Mouse (Mus musculus): ENCODE measurements around the gene Hist1h2ad. TPM values are rescaled to one million over a fixed set of nuclear protein-coding genes. Genes with fewer than 3 reads are reported as not detected.

The Hist1h2ad gene
- polyA plus RNA-seq, 1 experiment from 2014 or later, result 4.1 TPM

- no peak overlapping the region for H3K4me3 ChIP-seq (replicated peaks)
- peaks cover 57% of the 10 kb centered on the region for H3K4me1 ChIP-seq (replicated peaks)
- 73% methylated on average over 7 of the region's 7 CpGs for WGBS (ENCODE audit: insufficient replicate concordance)
- no peaks in the 10 kb centered on the region for H3K27me3 ChIP-seq
- H3K4me2 ChIP-seq, result no peak overlapping the region
- H3K36me3 ChIP-seq (replicated peaks), result no peaks in the 10 kb centered on the region
- H3K9me3 ChIP-seq (replicated peaks), result no peaks in the 10 kb centered on the region
- H3K27ac ChIP-seq (replicated peaks), result peak overlapping the region; percentile 84
- H3K9ac ChIP-seq, result peak overlapping the region; percentile 35; the same call in 1 of the 2 replicates
- ATAC-seq (ENCODE audit: insufficient read depth), result no peak
These were observed 18.4 kb downstream of the Hist1h2ad start for GRCm38 (mm10) chr13:23592614-23593013.

DNA sequence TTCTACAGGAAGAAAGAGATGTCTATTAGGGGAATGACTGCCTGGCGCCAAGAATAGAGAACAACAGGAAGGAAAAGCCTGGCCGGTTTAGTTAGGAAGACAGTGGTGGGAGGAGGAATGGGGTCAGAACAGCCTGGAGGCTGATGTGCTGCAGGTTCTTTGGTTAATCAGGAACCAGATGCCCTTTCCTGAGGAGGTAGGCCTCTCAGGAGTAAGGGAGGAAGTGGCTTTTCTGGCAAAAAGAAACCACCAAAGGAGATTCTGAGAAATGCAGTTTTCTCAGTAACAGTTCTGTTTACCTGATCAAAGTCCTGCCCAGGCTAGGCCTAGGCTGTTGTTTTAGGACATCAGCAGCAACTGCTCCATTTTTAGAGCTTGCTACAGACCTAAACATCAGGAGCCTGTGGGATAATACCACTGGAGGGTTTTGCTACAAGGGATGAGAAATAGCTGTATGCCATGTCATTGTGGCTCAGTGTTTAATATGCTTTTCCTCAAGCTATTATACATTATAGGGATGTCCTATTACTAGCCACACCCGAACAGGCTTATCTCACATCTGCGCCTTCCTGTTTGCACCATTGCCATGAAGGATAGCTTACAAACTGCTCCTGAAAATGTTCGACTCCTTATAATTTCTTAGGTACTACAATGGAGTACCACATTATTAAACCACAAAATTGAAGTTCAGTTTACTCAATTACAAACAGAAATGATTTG is 19.0 kb downstream of the Hist1h2ad start:
- Histone ChIP-seq H3K4me3 (replicated peaks) (no peak overlapping the region), H3K27me3 (no peaks in the 10 kb centered on the region), H3K9ac (peak overlapping the region; percentile 35), H3K4me1 (replicated peaks) (peaks cover 57% of the 10 kb centered on the region), H3K27ac (replicated peaks) (peak overlapping the region; percentile 84), H3K9me3 (replicated peaks) (no peaks in the 10 kb centered on the region), H3K36me3 (replicated peaks) (no peaks in the 10 kb centered on the region), H3K4me2 (peak overlapping the region; percentile 21; the same call in 1 of the 2 replicates)
- WGBS (ENCODE audit: insufficient replicate concordance), result 13% methylated on average over 5 of the region's 5 CpGs
- no peak for ATAC-seq (ENCODE audit: insufficient read depth)

DNA sequence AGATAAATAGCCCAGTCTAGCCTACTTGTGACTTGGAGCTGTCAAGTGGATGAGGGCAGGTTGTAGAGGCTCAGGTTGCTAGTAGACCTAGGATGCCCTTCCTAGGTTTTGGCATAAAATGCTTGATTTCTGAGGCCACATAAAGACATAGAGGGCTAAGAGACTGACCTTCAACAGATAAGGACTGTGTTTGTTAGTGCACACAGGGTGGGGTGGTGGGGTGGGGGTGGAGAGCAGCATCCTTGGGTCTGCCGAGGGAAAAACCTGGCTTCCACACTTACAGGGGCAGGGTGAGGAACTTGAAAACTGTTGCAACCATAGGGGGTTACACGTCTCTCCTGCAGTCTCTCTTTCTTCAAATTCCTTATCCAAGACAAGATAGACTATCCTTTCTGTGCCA is 21.0 kb downstream of the Hist1h2ad start:
- WGBS (ENCODE audit: insufficient replicate concordance), result 16% methylated on average over 2 of the region's 2 CpGs
- Histone ChIP-seq H3K36me3 (replicated peaks) (no peaks in the 10 kb centered on the region), H3K9ac (peak overlapping the region; percentile 41), H3K4me3 (replicated peaks) (0 out of 2 replicates have a peak overlapping the region, but pooled peaks have one; percentile 6), H3K9me3 (replicated peaks) (no peaks in the 10 kb centered on the region), H3K4me1 (replicated peaks) (peaks cover 53% of the 10 kb centered on the region), H3K27ac (replicated peaks) (peak overlapping the region; percentile 88), H3K4me2 (peak overlapping the region; percentile 21), H3K27me3 (no peaks in the 10 kb centered on the region)
- ATAC-seq (ENCODE audit: insufficient read depth), result peak; percentile 55

- Histone ChIP-seq H3K4me2 (peak overlapping the region; percentile 21), H3K27ac (replicated peaks) (peak overlapping the region; percentile 88), H3K4me1 (replicated peaks) (peaks cover 53% of the 10 kb centered on the region), H3K9ac (peak overlapping the region; percentile 41), H3K36me3 (replicated peaks) (no peaks in the 10 kb centered on the region), H3K4me3 (replicated peaks) (peak overlapping the region; percentile 6; the same call in 1 of the 2 replicates), H3K9me3 (replicated peaks) (no peaks in the 10 kb centered on the region), H3K27me3 (no peaks in the 10 kb centered on the region)
- ATAC-seq (ENCODE audit: insufficient read depth), result peak; percentile 94
- 30% methylated on average over 7 of the region's 7 CpGs for WGBS (ENCODE audit: insufficient replicate concordance)
These were observed 21.6 kb downstream of the Hist1h2ad start for GRCm38 (mm10) chr13:23595622-23596372.

GRCm38 (mm10) chr13:23597957-23598356 is 23.8 kb downstream of the Hist1h2ad start:
- ATAC-seq (ENCODE audit: insufficient read depth), result no peak
- H3K36me3 ChIP-seq (replicated peaks), result 0 out of 2 replicates have a peak, but pooled peaks cover 3% of the 10 kb centered on the region
- H3K4me3 ChIP-seq (replicated peaks), result no peak overlapping the region
- peak overlapping the region; percentile 88 for H3K27ac ChIP-seq (replicated peaks)
- 0 out of 2 replicates have a peak overlapping the region, but pooled peaks have one; percentile 21 for H3K4me2 ChIP-seq
- H3K9ac ChIP-seq, result peak overlapping the region; percentile 7; the same call in 1 of the 2 replicates
- no peaks in the 10 kb centered on the region for H3K9me3 ChIP-seq (replicated peaks)
- 4% methylated on average over 9 of the region's 9 CpGs for WGBS (ENCODE audit: insufficient replicate concordance)
- peaks cover 45% of the 10 kb centered on the region for H3K4me1 ChIP-seq (replicated peaks)
- no peaks in the 10 kb centered on the region for H3K27me3 ChIP-seq

DNA sequence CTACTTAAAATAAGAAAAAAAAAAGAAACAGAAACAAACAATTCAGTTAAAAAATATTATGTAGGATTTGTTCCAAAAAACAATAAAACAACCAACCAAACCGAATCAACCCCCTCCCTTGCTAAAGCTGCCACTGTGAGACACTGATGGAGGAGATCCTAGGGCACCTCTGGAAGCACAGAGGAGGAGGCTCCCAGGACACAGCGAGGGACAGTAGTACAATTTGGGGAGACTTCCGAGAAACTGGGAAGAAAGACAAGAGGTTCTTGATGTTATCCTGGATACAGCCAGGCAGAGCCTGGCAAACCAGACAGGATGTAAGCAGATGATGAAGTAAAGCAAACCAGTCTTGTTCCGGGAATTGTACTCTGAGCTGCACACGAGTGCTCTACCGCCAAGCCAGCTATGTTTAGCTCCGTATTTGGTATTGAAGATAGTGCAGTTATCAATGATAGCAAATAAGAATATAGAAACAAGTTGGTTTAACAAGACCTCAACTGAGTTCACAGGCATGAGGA is 29.1 kb downstream of the Hist1h2ad start:
- no peak overlapping the region for H3K9ac ChIP-seq
- 0 out of 2 replicates have a peak, but pooled peaks cover 3% of the 10 kb centered on the region for H3K36me3 ChIP-seq (replicated peaks)
- no peak overlapping the region for H3K4me2 ChIP-seq
- no peaks in the 10 kb centered on the region for H3K9me3 ChIP-seq (replicated peaks)
- WGBS (ENCODE audit: insufficient replicate concordance), result 42% methylated on average over 7 of the region's 7 CpGs
- no peak for ATAC-seq (ENCODE audit: insufficient read depth)
- H3K4me3 ChIP-seq (replicated peaks), result no peak overlapping the region
- H3K27ac ChIP-seq (replicated peaks), result peak overlapping the region; percentile 25; the same call in 1 of the 2 replicates
- no peaks in the 10 kb centered on the region for H3K27me3 ChIP-seq
- peaks cover 17% of the 10 kb centered on the region for H3K4me1 ChIP-seq (replicated peaks)

- no peak overlapping the region for H3K4me2 ChIP-seq
- no peak overlapping the region; the same call in 1 of the 2 replicates for H3K27ac ChIP-seq (replicated peaks)
- peaks cover 28% of the 10 kb centered on the region for H3K4me1 ChIP-seq (replicated peaks)
- 78% methylated on average over 3 of the region's 3 CpGs for whole genome bisulfite sequencing (ENCODE audit: insufficient replicate concordance)
- no peak overlapping the region for H3K4me3 ChIP-seq (replicated peaks)
- no peaks in the 10 kb centered on the region for H3K9me3 ChIP-seq (replicated peaks)
- no peak for ATAC-seq (ENCODE audit: insufficient read depth)
- H3K9ac ChIP-seq, result no peak overlapping the region
- H3K36me3 ChIP-seq (replicated peaks), result 0 out of 2 replicates have a peak, but pooled peaks cover 3% of the 10 kb centered on the region
- H3K27me3 ChIP-seq, result no peaks in the 10 kb centered on the region
These were observed 30.3 kb downstream of the Hist1h2ad start for GRCm38 (mm10) chr13:23604452-23604851.

- 79% methylated on average over 3 of the region's 3 CpGs for WGBS (ENCODE audit: insufficient replicate concordance)
- Histone ChIP-seq H3K36me3 (replicated peaks) (0 out of 2 replicates have a peak, but pooled peaks cover 3% of the 10 kb centered on the region), H3K4me2 (no peak overlapping the region), H3K4me1 (replicated peaks) (peaks cover 34% of the 10 kb centered on the region), H3K27ac (replicated peaks) (no peak overlapping the region; the same call in 1 of the 2 replicates), H3K27me3 (no peaks in the 10 kb centered on the region), H3K9ac (no peak overlapping the region), H3K4me3 (replicated peaks) (no peak overlapping the region), H3K9me3 (replicated peaks) (no peaks in the 10 kb centered on the region)
- no peak for ATAC-seq (ENCODE audit: insufficient read depth)
These were observed 30.9 kb downstream of the Hist1h2ad start for GRCm38 (mm10) chr13:23605052-23605451.

DNA sequence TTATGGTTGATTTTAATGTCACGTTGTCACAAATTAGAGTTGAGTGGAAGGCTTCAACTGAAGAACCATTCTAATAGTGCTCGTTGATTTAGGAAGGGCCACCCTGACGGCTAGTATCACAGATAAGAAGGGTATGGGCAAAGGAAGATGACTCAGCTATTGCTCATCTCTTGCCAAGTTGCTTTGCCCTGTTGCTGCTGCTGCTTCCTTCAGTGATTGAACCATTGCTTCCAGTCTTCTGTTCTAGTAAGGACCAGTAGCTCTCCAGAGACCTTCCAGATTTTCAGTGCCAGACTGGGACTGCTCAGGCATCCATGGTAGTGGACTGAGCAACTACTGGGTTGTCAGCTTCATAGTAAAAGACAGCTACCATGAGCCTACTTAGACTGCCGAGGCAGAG is 35.0 kb downstream of the Hist1h2ad start:
- no peak overlapping the region; the same call in 1 of the 2 replicates for H3K4me3 ChIP-seq (replicated peaks)

DNA sequence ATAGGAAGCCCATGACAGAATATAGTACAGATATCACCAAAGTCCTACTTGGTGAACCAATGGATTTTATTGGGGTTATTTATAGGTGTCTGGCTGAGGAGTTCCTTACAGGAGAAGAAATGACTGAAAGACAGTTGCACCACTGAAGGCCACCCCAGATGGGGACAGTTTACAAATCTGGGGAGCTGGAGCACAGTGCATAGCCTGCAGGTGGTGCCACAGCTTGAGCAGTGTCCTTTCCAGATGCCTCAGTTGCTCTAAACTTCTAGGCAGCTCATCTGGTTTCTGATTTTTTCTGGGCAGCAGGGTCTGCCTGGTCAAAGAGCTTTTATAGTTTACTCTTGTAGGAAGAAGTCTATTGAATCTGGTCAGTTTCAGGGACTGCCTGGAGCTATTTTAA is 35.7 kb downstream of the Hist1h2ad start:
- Histone ChIP-seq H3K27ac (replicated peaks) (peak overlapping the region; percentile 94), H3K9ac (peak overlapping the region; percentile 60; the same call in 1 of the 2 replicates)
- peak; percentile 37; the same call in 1 of the 2 replicates for ATAC-seq (ENCODE audit: insufficient read depth)

More for the DNA sequence above, 35.0 kb downstream of the Hist1h2ad start:
- 24% methylated on average over 4 of the region's 4 CpGs for WGBS (ENCODE audit: insufficient replicate concordance)
- Histone ChIP-seq H3K9me3 (replicated peaks) (no peaks in the 10 kb centered on the region), H3K4me1 (replicated peaks) (peaks cover 33% of the 10 kb centered on the region), H3K27me3 (no peaks in the 10 kb centered on the region), H3K4me2 (peak overlapping the region; percentile 59), H3K9ac (peak overlapping the region; percentile 60), H3K36me3 (replicated peaks) (peaks cover 11% of the 10 kb centered on the region), H3K27ac (replicated peaks) (peak overlapping the region; percentile 94)
- ATAC-seq (ENCODE audit: insufficient read depth), result peak; percentile 92

GRCm38 (mm10) chr13:23610393-23610792 is 36.2 kb downstream of the Hist1h2ad start:
- Histone ChIP-seq H3K4me1 (replicated peaks) (peaks cover 25% of the 10 kb centered on the region), H3K4me2 (no peak overlapping the region), H3K36me3 (replicated peaks) (peaks cover 11% of the 10 kb centered on the region), H3K9me3 (replicated peaks) (no peaks in the 10 kb centered on the region), H3K27ac (replicated peaks) (0 out of 2 replicates have a peak overlapping the region, but pooled peaks have one; percentile 94), H3K27me3 (no peaks in the 10 kb centered on the region), H3K4me3 (replicated peaks) (no peak overlapping the region), H3K9ac (no peak overlapping the region)
- WGBS (ENCODE audit: insufficient replicate concordance), result 44% methylated on average over 2 of the region's 2 CpGs
- ATAC-seq (ENCODE audit: insufficient read depth), result no peak

More for the DNA sequence above, 35.7 kb downstream of the Hist1h2ad start:
- peaks cover 30% of the 10 kb centered on the region for H3K4me1 ChIP-seq (replicated peaks)
- H3K27me3 ChIP-seq, result no peaks in the 10 kb centered on the region
- no peaks in the 10 kb centered on the region for H3K9me3 ChIP-seq (replicated peaks)
- H3K4me3 ChIP-seq (replicated peaks), result no peak overlapping the region
- H3K4me2 ChIP-seq, result peak overlapping the region; percentile 59
- H3K36me3 ChIP-seq (replicated peaks), result peaks cover 11% of the 10 kb centered on the region
